Mouse (Mus musculus): Measurements from ENCODE around the gene Klhl2. TPM values are rescaled to one million over a fixed set of nuclear protein-coding genes. Genes with fewer than 3 reads are reported as not detected.

Gene Klhl2
- 5.2 and 5.3 TPM in 2 replicates for polyA plus RNA-seq (2012; rRNA removed)

DNA sequence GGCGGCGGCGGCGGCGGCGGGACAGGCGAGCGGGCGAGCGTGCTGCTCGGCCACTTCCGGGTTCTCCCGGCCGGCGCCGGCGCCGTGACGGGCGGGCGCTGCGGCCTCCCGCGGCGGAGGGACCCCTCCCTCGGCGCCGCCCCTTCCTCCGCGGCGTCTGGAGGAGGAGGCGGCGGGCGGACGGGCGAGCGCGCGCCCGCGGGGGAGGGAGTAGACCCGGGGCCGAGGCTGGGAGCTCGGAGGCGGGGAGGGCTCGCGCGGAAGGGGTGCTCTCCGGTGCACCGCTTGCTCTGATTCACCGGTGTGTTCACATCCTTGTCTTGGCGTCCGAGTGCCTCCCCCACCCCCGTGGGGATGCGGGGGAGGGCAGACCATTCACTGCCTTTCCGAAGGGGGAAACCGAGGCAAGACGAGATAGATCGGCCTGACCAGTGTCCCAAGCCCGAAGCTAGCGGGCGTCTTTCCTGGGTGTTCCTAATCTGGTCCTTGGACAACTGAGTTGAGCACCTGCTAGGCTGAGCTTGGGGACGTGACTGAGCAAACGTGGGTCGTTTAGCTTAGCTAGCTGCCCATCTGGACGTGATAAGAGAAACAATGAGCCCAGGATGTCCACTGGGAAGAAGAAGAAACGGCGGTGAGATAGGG lies at the start of gene Klhl2:
Gene Klhl2 (minus strand): TSS at position 121 of the 645 bp plus-strand sequence.
- WGBS, result under 1% methylated on average over 49 of the region's 68 CpGs
- H3K36me3 ChIP-seq (ENCODE audit: control insufficient read depth, insufficient read depth, low read length), result no peaks in the 10 kb centered on the region
- no peak for TF ChIP-seq CTCF (IDR thresholded peaks at IDR 0.05; ENCODE audit: extremely low read depth, insufficient read depth, insufficient read length, insufficient replicate concordance)
- no peak; the same call in 1 of the 2 replicates for TF ChIP-seq POLR2A (IDR thresholded peaks at IDR 0.05; ENCODE audit: low read depth, low read length)

DNA sequence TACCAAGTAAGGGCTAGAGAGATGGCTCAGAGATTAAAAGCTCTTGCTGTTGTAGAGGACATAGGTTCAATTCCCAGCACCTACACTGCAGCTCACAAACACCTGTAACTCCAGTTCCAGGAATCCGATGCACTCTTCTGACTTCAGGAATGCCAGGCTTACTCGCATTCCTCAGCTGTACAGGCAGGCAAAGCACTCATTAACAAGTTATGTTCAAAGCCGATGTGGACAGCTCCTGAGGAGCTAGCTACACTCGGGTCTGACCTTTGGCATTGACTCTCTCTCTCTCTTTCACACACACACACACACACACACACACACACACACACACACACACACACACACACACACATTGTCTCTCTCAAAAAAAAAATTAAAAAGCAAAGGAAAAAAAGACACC lies 48.9 kb upstream of the Klhl2 start:
- Histone ChIP-seq H3K27ac (ENCODE audit: insufficient read depth, low read length) (no peak overlapping the region), H3K4me3 (ENCODE audit: extremely low read depth, insufficient read depth, insufficient read length) (no peak overlapping the region), H3K27me3 (ENCODE audit: control insufficient read depth, insufficient read depth, low read length) (no peaks in the 10 kb centered on the region), H3K4me1 (ENCODE audit: control insufficient read depth, insufficient read depth, insufficient read length) (no peaks in the 10 kb centered on the region), H3K36me3 (ENCODE audit: control insufficient read depth, insufficient read depth, low read length) (no peaks in the 10 kb centered on the region)
- DNase-seq (ENCODE audit: low read depth in 1 of 2, low spot score in 2 of 2), result no peak
- 88% methylated on average over 4 of the region's 4 CpGs for WGBS
- TF ChIP-seq POLR2A (IDR thresholded peaks at IDR 0.05; ENCODE audit: low read depth, low read length), result no peak
- TF ChIP-seq CTCF (IDR thresholded peaks at IDR 0.05; ENCODE audit: extremely low read depth, insufficient read depth, insufficient read length, insufficient replicate concordance), result no peak

More for the DNA sequence above, at the start of gene Klhl2:
- H3K4me3 ChIP-seq (ENCODE audit: extremely low read depth, insufficient read depth, insufficient read length), result peak within 1 kb of the TSS; percentile 95
- no peaks in the 10 kb centered on the region; the same call in 1 of the 2 replicates for H3K4me1 ChIP-seq (ENCODE audit: control insufficient read depth, insufficient read depth, insufficient read length)
- H3K27me3 ChIP-seq (ENCODE audit: control insufficient read depth, insufficient read depth, low read length), result peaks cover 5% of the 10 kb centered on the region; the same call in 1 of the 2 replicates
- DNase-seq (ENCODE audit: low read depth in 1 of 2, low spot score in 2 of 2), result peak; percentile 21 to 74
- peak within 1 kb of the TSS; percentile 67; the same call in 1 of the 2 replicates for H3K27ac ChIP-seq (ENCODE audit: insufficient read depth, low read length)

DNA sequence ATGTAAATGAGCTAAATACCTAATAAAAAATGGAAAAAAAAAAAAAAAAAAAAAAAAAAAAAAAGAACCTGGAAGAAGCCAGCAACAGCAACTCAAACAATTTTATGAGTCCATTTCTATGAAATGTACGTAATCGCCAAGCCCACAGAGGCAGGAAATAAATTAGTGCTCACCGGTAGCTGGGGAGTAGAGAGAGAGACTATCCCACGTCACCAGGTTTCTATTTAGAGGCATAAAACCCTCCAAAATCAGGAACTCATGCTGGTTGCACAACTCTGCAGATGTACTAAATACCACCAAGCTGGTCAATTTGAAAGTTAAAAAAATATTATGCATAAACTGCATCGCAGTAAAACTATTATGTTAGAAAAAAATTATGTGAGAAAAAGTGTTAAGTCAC lies 46.9 kb upstream of the Klhl2 start:
- Histone ChIP-seq H3K4me3 (ENCODE audit: extremely low read depth, insufficient read depth, insufficient read length) (no peak overlapping the region), H3K36me3 (ENCODE audit: control insufficient read depth, insufficient read depth, low read length) (no peaks in the 10 kb centered on the region), H3K27me3 (ENCODE audit: control insufficient read depth, insufficient read depth, low read length) (no peaks in the 10 kb centered on the region), H3K4me1 (ENCODE audit: control insufficient read depth, insufficient read depth, insufficient read length) (no peaks in the 10 kb centered on the region), H3K27ac (ENCODE audit: insufficient read depth, low read length) (no peak overlapping the region)
- no peak for DNase-seq (ENCODE audit: low read depth in 1 of 2, low spot score in 2 of 2)
- 22% methylated on average over 5 of the region's 5 CpGs for WGBS
- no peak for TF ChIP-seq POLR2A (IDR thresholded peaks at IDR 0.05; ENCODE audit: low read depth, low read length)
- TF ChIP-seq CTCF (IDR thresholded peaks at IDR 0.05; ENCODE audit: extremely low read depth, insufficient read depth, insufficient read length, insufficient replicate concordance), result no peak

DNA sequence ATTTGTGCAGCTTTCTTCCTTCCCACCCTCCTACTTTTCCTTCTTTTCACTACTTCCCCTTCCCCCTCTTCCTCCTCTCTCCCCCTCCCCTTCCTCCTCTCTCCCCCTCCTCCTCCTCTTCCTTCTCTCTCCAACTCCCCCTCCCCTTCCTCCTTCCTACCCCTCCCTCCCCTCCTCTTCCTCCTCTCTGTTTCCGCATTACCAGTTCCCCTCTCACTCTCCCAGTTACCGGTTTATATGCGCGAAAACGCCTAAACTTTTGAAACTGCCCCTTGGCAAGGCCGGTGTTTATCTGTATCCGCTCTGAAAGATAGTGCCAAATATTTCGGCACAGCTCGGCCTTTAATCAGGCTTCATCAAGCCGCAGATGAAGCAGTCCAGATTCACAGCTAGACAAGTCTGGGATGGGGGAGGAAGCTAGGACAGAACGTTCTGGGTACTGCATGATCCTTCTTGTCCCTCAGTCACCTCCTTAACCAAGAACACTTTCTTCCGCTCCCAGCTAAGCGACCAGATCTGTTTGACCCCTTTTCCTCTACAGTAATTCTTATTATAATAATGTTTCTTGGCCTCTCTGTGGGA lies 30.9 kb upstream of the Klhl2 start:
- DNase-seq (ENCODE audit: low read depth in 1 of 2, low spot score in 2 of 2), result no peak
- WGBS, result 38% methylated on average over 13 of the region's 13 CpGs
- Histone ChIP-seq H3K36me3 (ENCODE audit: control insufficient read depth, insufficient read depth, low read length) (no peaks in the 10 kb centered on the region), H3K4me1 (ENCODE audit: control insufficient read depth, insufficient read depth, insufficient read length) (no peaks in the 10 kb centered on the region), H3K27ac (ENCODE audit: insufficient read depth, low read length) (no peak overlapping the region), H3K27me3 (ENCODE audit: control insufficient read depth, insufficient read depth, low read length) (no peaks in the 10 kb centered on the region), H3K4me3 (ENCODE audit: extremely low read depth, insufficient read depth, insufficient read length) (no peak overlapping the region)
- TF ChIP-seq CTCF (IDR thresholded peaks at IDR 0.05; ENCODE audit: extremely low read depth, insufficient read depth, insufficient read length, insufficient replicate concordance), result no peak
- no peak for TF ChIP-seq POLR2A (IDR thresholded peaks at IDR 0.05; ENCODE audit: low read depth, low read length)

DNA sequence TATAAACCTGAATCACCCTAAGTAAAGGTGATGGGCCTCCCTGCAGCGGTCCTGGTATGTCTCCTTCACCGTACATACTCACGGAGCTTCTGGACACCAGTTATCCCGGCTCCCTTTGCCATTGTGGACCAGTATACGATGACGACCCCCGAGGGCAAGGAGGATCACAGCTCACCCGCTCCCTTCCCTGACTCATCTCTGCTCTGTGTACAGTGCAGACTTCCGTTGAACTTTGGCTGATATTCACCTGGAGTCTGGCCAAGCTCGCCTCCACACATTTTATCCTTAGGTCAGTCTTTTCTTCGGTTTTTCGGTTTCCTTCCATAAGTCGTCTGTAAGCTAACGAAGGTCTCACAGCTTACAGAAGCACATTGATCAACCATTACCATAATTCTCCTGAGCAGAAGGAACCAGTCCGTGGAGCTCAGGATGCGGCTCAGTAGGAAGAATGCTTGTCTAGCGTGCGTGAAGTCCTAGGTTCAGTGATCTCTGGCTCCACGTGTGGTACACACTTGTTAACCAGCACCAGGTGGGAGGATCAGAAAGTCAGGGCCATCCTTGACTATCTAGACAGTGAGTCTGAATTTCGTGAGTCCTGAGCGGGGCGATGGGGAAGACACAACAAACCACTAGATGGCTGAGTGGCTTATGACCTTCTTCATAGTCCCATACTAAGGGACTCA lies 28.0 kb upstream of the Klhl2 start:
- H3K27ac ChIP-seq (ENCODE audit: insufficient read depth, low read length), result no peak overlapping the region
- no peaks in the 10 kb centered on the region for H3K36me3 ChIP-seq (ENCODE audit: control insufficient read depth, insufficient read depth, low read length)
- DNase-seq (ENCODE audit: low read depth in 1 of 2, low spot score in 2 of 2), result no peak
- H3K4me1 ChIP-seq (ENCODE audit: control insufficient read depth, insufficient read depth, insufficient read length), result no peaks in the 10 kb centered on the region
- WGBS, result 89% methylated on average over 22 of the region's 22 CpGs
- TF ChIP-seq CTCF (IDR thresholded peaks at IDR 0.05; ENCODE audit: extremely low read depth, insufficient read depth, insufficient read length, insufficient replicate concordance), result no peak
- no peak for TF ChIP-seq POLR2A (IDR thresholded peaks at IDR 0.05; ENCODE audit: low read depth, low read length)
- no peaks in the 10 kb centered on the region for H3K27me3 ChIP-seq (ENCODE audit: control insufficient read depth, insufficient read depth, low read length)
- H3K4me3 ChIP-seq (ENCODE audit: extremely low read depth, insufficient read depth, insufficient read length), result no peak overlapping the region

DNA sequence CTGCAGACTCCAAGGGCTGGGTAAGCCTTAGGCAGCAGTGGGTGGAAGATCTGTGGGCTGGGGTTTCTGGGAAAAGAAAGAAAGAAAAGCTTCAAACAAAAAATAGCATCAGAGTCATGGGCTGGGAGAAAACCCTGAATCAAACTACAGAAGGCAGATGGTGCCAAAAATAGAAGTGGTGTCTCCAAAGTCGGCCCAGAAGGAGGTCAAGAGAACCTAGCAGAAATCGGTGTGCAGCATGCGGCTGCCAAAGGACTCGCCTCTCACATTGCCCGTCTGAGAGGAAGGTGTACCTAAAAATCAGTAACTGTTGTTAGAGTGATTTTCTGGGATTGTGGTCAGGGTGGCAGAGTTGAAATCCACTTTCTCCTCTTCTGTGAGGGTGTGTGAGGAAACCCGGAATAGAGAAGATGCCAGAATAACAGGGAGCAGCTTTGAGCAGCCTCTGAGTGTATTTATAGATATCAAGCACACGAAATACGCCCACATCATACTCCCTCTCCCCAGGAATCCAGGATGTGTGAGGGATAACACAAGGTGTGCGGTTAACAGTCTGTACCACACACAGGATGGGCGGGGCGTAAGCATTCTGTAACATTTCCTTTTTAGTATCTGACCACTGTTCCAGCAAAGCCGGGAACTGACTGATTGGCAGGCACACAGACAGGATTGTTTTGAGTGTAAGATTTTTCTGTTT lies 21.8 kb upstream of the Klhl2 start:
- H3K27ac ChIP-seq (ENCODE audit: insufficient read depth, low read length), result no peak overlapping the region
- WGBS, result 10% methylated on average over 12 of the region's 12 CpGs
- no peak for DNase-seq (ENCODE audit: low read depth in 1 of 2, low spot score in 2 of 2)
- TF ChIP-seq POLR2A (IDR thresholded peaks at IDR 0.05; ENCODE audit: low read depth, low read length) (no peak), CTCF (IDR thresholded peaks at IDR 0.05; ENCODE audit: extremely low read depth, insufficient read depth, insufficient read length, insufficient replicate concordance) (no peak)
- no peaks in the 10 kb centered on the region for H3K36me3 ChIP-seq (ENCODE audit: control insufficient read depth, insufficient read depth, low read length)
- H3K4me1 ChIP-seq (ENCODE audit: control insufficient read depth, insufficient read depth, insufficient read length), result no peaks in the 10 kb centered on the region; the same call in 1 of the 2 replicates
- no peak overlapping the region for H3K4me3 ChIP-seq (ENCODE audit: extremely low read depth, insufficient read depth, insufficient read length)
- no peaks in the 10 kb centered on the region for H3K27me3 ChIP-seq (ENCODE audit: control insufficient read depth, insufficient read depth, low read length)

Measured in spleen, adult 2 months (tissue).